Mouse (Mus musculus) brain, embryonic 18.5 days (tissue): ENCODE measurements around the gene Lca5l.

Source experiments
- DNase-seq: peaks from one replicate; pipeline ENCODE4 v3.0.0-alpha.2; 2012; ENCODE audit warnings: low read depth, low spot score

Gene Lca5l

GRCm38 (mm10) chr16:96120022-96120623 is 71.9 kb downstream of the Lca5l start:
- DNase-seq = no peak

- no peak for DNase-seq
Observed at GRCm38 (mm10) chr16:96114729-96115128, 77.3 kb downstream of the Lca5l start.

GRCm38 (mm10) chr16:96112769-96113168 is 79.3 kb downstream of the Lca5l start:
- DNase-seq = no peak

GRCm38 (mm10) chr16:96110655-96111345 is 81.3 kb downstream of the Lca5l start:
- DNase-seq = no peak

GRCm38 (mm10) chr16:96109673-96110072 is 82.4 kb downstream of the Lca5l start:
- DNase-seq = no peak
